Mouse (Mus musculus) G1E (cell line): ENCODE results near the gene Sh3pxd2a.

Experiments used
- CTCF ChIP-seq: IDR thresholded peaks from 2 replicates; pipeline ENCODE4 v1.5.1; 2012; ENCODE audit warnings: low read depth, low read length, inconsistent platforms, mixed read lengths
- GATA1 ChIP-seq: IDR thresholded peaks from 2 replicates; pipeline ENCODE4 v1.6.1; 2012; ENCODE audit warnings: borderline replicate concordance, low read length, inconsistent platforms, mixed read lengths
- POLR2AphosphoS5 ChIP-seq: IDR thresholded peaks from 2 replicates; pipeline ENCODE4 v1.6.1; 2012; ENCODE audit warnings: low read depth, low read length, inconsistent platforms; ENCODE audit not compliant: insufficient replicate concordance
- TAL1 ChIP-seq: conservative IDR thresholded peaks from 2 replicates; pipeline ENCODE4 v1.6.1; 2012; ENCODE audit warnings: low read depth, low read length, inconsistent platforms, mixed read lengths

GRCm38 (mm10) chr19:47366576-47366975, 97.6 kb downstream of the Sh3pxd2a start:
- TF ChIP-seq CTCF (no peak), TAL1 (no peak), GATA1 (no peak), POLR2AphosphoS5 (no peak)
